Mouse (Mus musculus) liver, embryonic 14.5 days (tissue): Measurements from ENCODE around the gene P2ry1.

ENCODE experiments used
- CTCF ChIP-seq: IDR thresholded peaks from 2 replicates; pipeline ENCODE4 v1.5.1; 2016; ENCODE audit warnings: antibody characterized with exemption, low read depth, control low read depth
- EP300 ChIP-seq: IDR thresholded peaks from 2 replicates; pipeline ENCODE4 v1.6.1; 2016; ENCODE audit warnings: antibody characterized with exemption, low read depth

DNA sequence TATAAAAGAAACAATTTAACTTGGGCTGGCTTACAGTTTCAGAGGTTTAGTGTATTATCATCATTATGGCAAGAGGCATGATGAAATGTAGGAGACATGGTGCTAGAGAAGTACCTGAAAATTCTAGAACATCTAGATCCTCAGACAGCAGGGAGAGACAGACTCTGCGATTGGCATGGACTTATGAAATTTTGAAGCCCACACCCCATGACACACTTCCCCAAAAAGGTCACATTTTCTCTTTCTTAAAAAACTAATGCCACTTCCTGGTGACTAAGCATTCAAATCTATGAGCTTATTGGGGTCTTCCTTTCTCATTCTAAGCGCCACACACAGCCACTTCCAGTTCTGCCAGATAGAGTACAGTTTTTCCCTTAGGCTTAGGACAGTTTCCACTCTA is 14.1 kb downstream of the P2ry1 start:
- TF ChIP-seq CTCF (no peak), EP300 (no peak)
